Mouse (Mus musculus): Measurements from ENCODE around the gene Tdrd6. TPM values are rescaled to one million over a fixed set of nuclear protein-coding genes. Genes with fewer than 3 reads are reported as not detected.

The Tdrd6 gene
- polyA plus RNA-seq, 1 experiment from 2014 or later: not detected

DNA sequence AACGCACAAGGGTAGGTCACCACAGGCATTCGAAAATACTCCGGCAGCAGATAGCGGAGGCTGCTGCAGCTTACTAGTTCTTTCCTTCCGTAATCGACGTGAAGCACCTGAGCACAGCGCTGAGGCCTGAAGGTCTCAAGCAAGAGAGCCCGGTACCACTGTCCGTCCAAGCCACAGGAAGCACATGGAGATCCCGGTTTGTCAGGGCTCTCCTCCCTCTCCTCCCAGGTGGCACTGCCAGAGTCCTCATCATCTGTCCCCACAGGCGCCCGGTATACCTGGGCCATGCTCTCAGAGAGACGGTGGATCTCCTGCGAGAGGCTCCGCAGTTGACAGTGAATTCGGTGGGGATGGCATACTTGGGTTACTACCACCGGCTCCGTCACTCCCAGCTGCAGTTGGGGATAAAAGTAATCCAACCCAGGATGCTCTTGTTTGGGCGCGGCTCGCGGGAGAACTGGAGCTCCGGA, 1.0 kb downstream of the Tdrd6 start:
- no peaks in the 10 kb centered on the region for H3K36me3 ChIP-seq (ENCODE audit: control insufficient read depth, insufficient read depth, low read length)
- H3K4me1 ChIP-seq (replicated peaks; ENCODE audit: control insufficient read depth, insufficient read depth, low read length): peaks cover 9% of the 10 kb centered on the region
- ATAC-seq (ENCODE audit: low read depth): no peak
- H3K4me2 ChIP-seq (ENCODE audit: low read depth, low read length): peak overlapping the region; percentile 62
- no peaks in the 10 kb centered on the region for H3K9me3 ChIP-seq (ENCODE audit: control insufficient read depth, low read length)
- no peak overlapping the region for H3K9ac ChIP-seq (ENCODE audit: low read length)
- 23% methylated on average over 24 of the region's 24 CpGs for whole genome bisulfite sequencing
- peak overlapping the region; percentile 43 for H3K4me3 ChIP-seq (ENCODE audit: low read length)
- no peak overlapping the region for H3K27ac ChIP-seq (ENCODE audit: low read length)
- peaks cover 31% of the 10 kb centered on the region for H3K27me3 ChIP-seq (ENCODE audit: control insufficient read depth, insufficient read depth, low read depth, low read length)

GRCm38 (mm10) chr17:43628246-43628645, 1.9 kb downstream of the Tdrd6 start:
- Histone ChIP-seq H3K4me3 (ENCODE audit: low read length) (no peak overlapping the region), H3K9ac (ENCODE audit: low read length) (no peak overlapping the region), H3K4me1 (replicated peaks; ENCODE audit: control insufficient read depth, insufficient read depth, low read length) (peaks cover 9% of the 10 kb centered on the region), H3K9me3 (ENCODE audit: control insufficient read depth, low read length) (no peaks in the 10 kb centered on the region), H3K4me2 (ENCODE audit: low read depth, low read length) (no peak overlapping the region), H3K27ac (ENCODE audit: low read length) (no peak overlapping the region), H3K36me3 (ENCODE audit: control insufficient read depth, insufficient read depth, low read length) (no peaks in the 10 kb centered on the region), H3K27me3 (ENCODE audit: control insufficient read depth, insufficient read depth, low read depth, low read length) (peaks cover 31% of the 10 kb centered on the region)
- 88% methylated on average over 10 of the region's 10 CpGs for WGBS
- no peak for ATAC-seq (ENCODE audit: low read depth)

GRCm38 (mm10) chr17:43622076-43622475, 8.0 kb downstream of the Tdrd6 start:
- H3K36me3 ChIP-seq (ENCODE audit: control insufficient read depth, insufficient read depth, low read length): no peaks in the 10 kb centered on the region
- H3K4me1 ChIP-seq (replicated peaks; ENCODE audit: control insufficient read depth, insufficient read depth, low read length): no peaks in the 10 kb centered on the region
- ATAC-seq (ENCODE audit: low read depth): no peak
- no peak overlapping the region for H3K27ac ChIP-seq (ENCODE audit: low read length)
- H3K9ac ChIP-seq (ENCODE audit: low read length): no peak overlapping the region
- H3K27me3 ChIP-seq (ENCODE audit: control insufficient read depth, insufficient read depth, low read depth, low read length): no peaks in the 10 kb centered on the region
- H3K4me3 ChIP-seq (ENCODE audit: low read length): no peak overlapping the region
- no peaks in the 10 kb centered on the region for H3K9me3 ChIP-seq (ENCODE audit: control insufficient read depth, low read length)
- H3K4me2 ChIP-seq (ENCODE audit: low read depth, low read length): no peak overlapping the region
- WGBS: 84% methylated on average over 10 of the region's 10 CpGs

GRCm38 (mm10) chr17:43619156-43619555, 10.9 kb downstream of the Tdrd6 start:
- no peak overlapping the region for H3K9ac ChIP-seq (ENCODE audit: low read length)
- no peaks in the 10 kb centered on the region for H3K27me3 ChIP-seq (ENCODE audit: control insufficient read depth, insufficient read depth, low read depth, low read length)
- H3K27ac ChIP-seq (ENCODE audit: low read length): no peak overlapping the region
- no peaks in the 10 kb centered on the region for H3K36me3 ChIP-seq (ENCODE audit: control insufficient read depth, insufficient read depth, low read length)
- 76% methylated on average over 9 of the region's 9 CpGs for WGBS
- no peak overlapping the region for H3K4me2 ChIP-seq (ENCODE audit: low read depth, low read length)
- no peak for ATAC-seq (ENCODE audit: low read depth)
- no peaks in the 10 kb centered on the region for H3K9me3 ChIP-seq (ENCODE audit: control insufficient read depth, low read length)
- H3K4me3 ChIP-seq (ENCODE audit: low read length): no peak overlapping the region
- no peaks in the 10 kb centered on the region for H3K4me1 ChIP-seq (replicated peaks; ENCODE audit: control insufficient read depth, insufficient read depth, low read length)

DNA sequence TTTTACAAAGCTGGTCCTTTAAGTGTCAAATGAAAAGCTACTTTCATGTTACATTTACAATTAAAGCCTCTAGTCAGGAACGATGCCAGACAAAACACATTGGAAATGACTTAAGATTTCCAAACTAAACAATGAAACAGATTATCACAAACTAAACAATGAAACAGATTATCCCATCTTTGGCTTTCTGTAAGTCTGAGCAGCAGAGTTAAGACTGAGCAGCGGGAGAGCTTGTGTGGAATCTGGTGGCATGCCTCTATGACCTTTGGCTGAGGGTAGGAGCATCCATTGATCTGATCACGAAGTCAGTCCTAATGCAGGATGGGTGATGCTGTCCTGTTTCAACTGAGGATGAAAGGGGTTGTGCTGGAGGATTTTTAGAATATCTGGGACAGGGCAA, 17.9 kb downstream of the Tdrd6 start:
- no peaks in the 10 kb centered on the region for H3K27me3 ChIP-seq (ENCODE audit: control insufficient read depth, insufficient read depth, low read depth, low read length)
- ATAC-seq (ENCODE audit: low read depth): no peak
- H3K4me3 ChIP-seq (ENCODE audit: low read length): no peak overlapping the region
- no peak overlapping the region for H3K27ac ChIP-seq (ENCODE audit: low read length)
- H3K36me3 ChIP-seq (ENCODE audit: control insufficient read depth, insufficient read depth, low read length): no peaks in the 10 kb centered on the region
- WGBS: 58% methylated on average over 3 of the region's 3 CpGs
- no peaks in the 10 kb centered on the region for H3K9me3 ChIP-seq (ENCODE audit: control insufficient read depth, low read length)
- H3K9ac ChIP-seq (ENCODE audit: low read length): no peak overlapping the region
- no peak overlapping the region for H3K4me2 ChIP-seq (ENCODE audit: low read depth, low read length)
- H3K4me1 ChIP-seq (replicated peaks; ENCODE audit: control insufficient read depth, insufficient read depth, low read length): no peaks in the 10 kb centered on the region

GRCm38 (mm10) chr17:43611586-43611985, 18.5 kb downstream of the Tdrd6 start:
- no peak for ATAC-seq (ENCODE audit: low read depth)
- H3K27me3 ChIP-seq (ENCODE audit: control insufficient read depth, insufficient read depth, low read depth, low read length): no peaks in the 10 kb centered on the region
- no peak overlapping the region for H3K9ac ChIP-seq (ENCODE audit: low read length)
- no peak overlapping the region for H3K27ac ChIP-seq (ENCODE audit: low read length)
- H3K36me3 ChIP-seq (ENCODE audit: control insufficient read depth, insufficient read depth, low read length): no peaks in the 10 kb centered on the region
- H3K4me3 ChIP-seq (ENCODE audit: low read length): no peak overlapping the region
- 17% methylated on average over 7 of the region's 7 CpGs for WGBS
- no peak overlapping the region for H3K4me2 ChIP-seq (ENCODE audit: low read depth, low read length)
- no peaks in the 10 kb centered on the region for H3K4me1 ChIP-seq (replicated peaks; ENCODE audit: control insufficient read depth, insufficient read depth, low read length)
- no peaks in the 10 kb centered on the region for H3K9me3 ChIP-seq (ENCODE audit: control insufficient read depth, low read length)

DNA sequence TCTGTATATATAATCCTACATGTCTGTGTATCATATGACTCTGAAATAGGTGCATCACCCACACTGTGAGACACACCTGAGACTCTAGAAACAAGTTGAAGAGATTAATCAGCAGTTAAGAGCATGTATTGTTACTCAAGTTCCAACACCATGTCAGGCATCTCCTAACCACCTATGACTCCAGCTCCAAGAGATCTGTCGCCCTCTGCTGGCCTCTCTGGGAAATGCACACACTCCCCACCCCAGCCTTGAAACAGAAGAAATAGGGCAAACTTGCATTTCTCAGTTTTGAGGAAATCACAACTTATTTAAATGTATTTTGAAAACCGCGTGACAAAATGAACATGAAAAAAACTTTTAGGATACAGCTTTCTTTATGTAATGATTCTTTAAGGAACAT, 23.4 kb downstream of the Tdrd6 start:
- Histone ChIP-seq H3K9me3 (ENCODE audit: control insufficient read depth, low read length) (no peaks in the 10 kb centered on the region), H3K36me3 (ENCODE audit: control insufficient read depth, insufficient read depth, low read length) (no peaks in the 10 kb centered on the region), H3K27me3 (ENCODE audit: control insufficient read depth, insufficient read depth, low read depth, low read length) (no peaks in the 10 kb centered on the region), H3K4me1 (replicated peaks; ENCODE audit: control insufficient read depth, insufficient read depth, low read length) (no peaks in the 10 kb centered on the region), H3K9ac (ENCODE audit: low read length) (no peak overlapping the region), H3K4me2 (ENCODE audit: low read depth, low read length) (no peak overlapping the region), H3K27ac (ENCODE audit: low read length) (no peak overlapping the region), H3K4me3 (ENCODE audit: low read length) (no peak overlapping the region)
- 9% methylated on average over 3 of the region's 3 CpGs for WGBS
- no peak for ATAC-seq (ENCODE audit: low read depth)

DNA sequence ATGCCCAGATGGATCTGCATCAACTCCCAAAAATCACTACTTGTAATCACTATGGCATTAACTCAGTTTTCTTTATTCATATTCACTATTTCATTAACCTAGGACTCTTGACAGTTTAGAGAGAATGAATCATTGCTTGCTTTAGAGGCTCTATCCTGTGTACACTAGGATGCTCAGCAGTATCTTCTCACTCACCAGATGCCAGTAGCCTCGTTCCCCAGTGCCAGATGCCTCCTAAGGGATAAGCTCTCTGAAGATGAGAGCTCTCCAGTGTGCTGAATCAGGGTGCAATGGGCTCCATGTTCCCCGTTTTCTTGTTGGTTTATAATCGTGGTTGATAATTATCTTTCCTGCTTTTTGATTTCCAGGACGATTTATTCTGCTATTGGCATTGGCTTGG, 31.4 kb downstream of the Tdrd6 start:
- WGBS: 59% methylated on average over 4 of the region's 4 CpGs
- Histone ChIP-seq H3K27ac (ENCODE audit: low read length) (no peak overlapping the region), H3K4me3 (ENCODE audit: low read length) (no peak overlapping the region), H3K9ac (ENCODE audit: low read length) (no peak overlapping the region), H3K27me3 (ENCODE audit: control insufficient read depth, insufficient read depth, low read depth, low read length) (no peaks in the 10 kb centered on the region), H3K9me3 (ENCODE audit: control insufficient read depth, low read length) (0 out of 2 replicates have a peak, but pooled peaks cover 2% of the 10 kb centered on the region), H3K36me3 (ENCODE audit: control insufficient read depth, insufficient read depth, low read length) (no peaks in the 10 kb centered on the region), H3K4me1 (replicated peaks; ENCODE audit: control insufficient read depth, insufficient read depth, low read length) (no peaks in the 10 kb centered on the region), H3K4me2 (ENCODE audit: low read depth, low read length) (no peak overlapping the region)
- ATAC-seq (ENCODE audit: low read depth): no peak

- no peak overlapping the region for H3K9ac ChIP-seq (ENCODE audit: low read length)
- H3K27ac ChIP-seq (ENCODE audit: low read length): no peak overlapping the region
- no peak overlapping the region for H3K4me2 ChIP-seq (ENCODE audit: low read depth, low read length)
- 95% methylated on average over 2 of the region's 2 CpGs for WGBS
- no peaks in the 10 kb centered on the region for H3K27me3 ChIP-seq (ENCODE audit: control insufficient read depth, insufficient read depth, low read depth, low read length)
- no peaks in the 10 kb centered on the region for H3K36me3 ChIP-seq (ENCODE audit: control insufficient read depth, insufficient read depth, low read length)
- ATAC-seq (ENCODE audit: low read depth): no peak
- H3K4me3 ChIP-seq (ENCODE audit: low read length): no peak overlapping the region
- no peaks in the 10 kb centered on the region for H3K4me1 ChIP-seq (replicated peaks; ENCODE audit: control insufficient read depth, insufficient read depth, low read length)
- 0 out of 2 replicates have a peak, but pooled peaks cover 2% of the 10 kb centered on the region for H3K9me3 ChIP-seq (ENCODE audit: control insufficient read depth, low read length)
These were observed 32.4 kb downstream of the Tdrd6 start for GRCm38 (mm10) chr17:43597742-43598141.
